Mouse (Mus musculus): Measurements from ENCODE around the gene Eno3.
A peak's percentile ranks its signal among the peaks of the same experiment; 100 is the strongest.

The Eno3 gene

GRCm38 (mm10) chr11:70681170-70681569, 24.2 kb downstream of the Eno3 start:
- DNase-seq (ENCODE audit: extremely low spot score) = no peak

GRCm38 (mm10) chr11:70681897-70682581, 25.0 kb downstream of the Eno3 start:
- DNase-seq (ENCODE audit: extremely low spot score) = peak; percentile 78

GRCm38 (mm10) chr11:70683640-70684039, 26.6 kb downstream of the Eno3 start:
- no peak for DNase-seq (ENCODE audit: extremely low spot score)

DNA sequence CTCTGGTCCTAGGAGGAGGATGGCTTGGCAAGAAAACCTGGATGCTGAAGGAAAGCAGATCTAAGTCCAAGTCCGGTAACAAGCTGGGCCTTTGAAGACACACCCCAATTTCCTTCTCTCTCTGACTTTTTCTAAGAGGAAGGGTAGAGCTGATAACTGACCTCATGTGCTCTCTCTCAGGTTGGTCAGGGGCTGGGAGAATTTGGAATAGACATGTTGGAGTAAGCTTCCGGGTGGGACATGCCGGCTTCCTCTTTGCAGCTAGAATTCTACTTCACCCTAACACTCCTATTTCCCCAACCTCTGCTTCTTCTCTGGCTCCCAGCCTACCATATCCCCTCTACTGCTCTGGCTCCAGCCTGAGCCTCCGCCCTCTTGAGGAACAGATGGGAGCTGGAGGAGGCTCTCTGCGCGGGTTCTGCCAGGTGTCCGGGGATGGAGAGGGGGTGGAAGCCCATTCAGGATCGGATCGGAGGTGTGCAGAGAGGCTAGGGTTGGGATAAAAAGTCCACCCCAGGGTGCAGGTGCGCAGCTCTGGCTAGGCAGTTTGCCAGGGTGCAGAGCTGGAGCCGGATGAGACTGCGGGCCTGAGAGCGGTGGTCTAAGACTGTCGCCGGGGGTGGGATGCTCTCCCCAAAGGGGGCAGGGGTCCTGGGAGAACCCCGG, 30.0 kb downstream of the Eno3 start:
- DNase-seq (ENCODE audit: extremely low spot score) = no peak

DNA sequence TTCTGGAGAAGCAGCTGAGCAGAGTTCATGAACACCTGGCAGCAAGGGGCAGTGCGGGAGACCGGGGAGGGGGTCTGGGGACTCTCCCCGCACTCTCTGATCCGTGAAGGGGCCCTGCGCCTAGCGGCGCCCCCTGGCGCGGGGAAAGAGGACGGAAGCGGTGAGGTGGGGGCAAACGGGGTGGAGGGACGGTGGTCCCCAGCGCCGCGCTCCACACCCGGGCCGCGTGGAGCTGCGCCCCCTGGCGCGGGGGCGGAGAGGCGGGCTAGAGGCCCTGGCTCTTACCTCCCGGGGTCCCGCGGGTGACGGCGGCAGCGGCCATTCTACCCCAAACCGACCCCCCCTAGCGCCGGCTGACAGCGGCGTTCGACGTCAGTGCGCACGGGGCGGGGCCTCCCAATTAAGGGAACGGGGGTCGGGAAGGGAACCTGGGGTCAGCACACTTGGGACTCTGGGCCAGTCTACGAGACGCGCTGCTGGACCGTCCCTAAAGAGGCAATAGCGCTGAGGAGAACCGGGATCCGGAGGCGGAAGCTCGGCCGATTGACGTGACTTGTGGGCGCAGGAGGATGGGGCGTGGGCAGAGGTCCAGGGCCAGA, 30.7 kb downstream of the Eno3 start, which contains the start of gene Camta2:
TSS of gene Camta2 (minus strand) at position 505 of the 599 bp plus-strand sequence.
- peak; percentile 94 for DNase-seq (ENCODE audit: extremely low spot score)

- DNase-seq (ENCODE audit: extremely low spot score) = no peak
Observed at GRCm38 (mm10) chr11:70688372-70688771, 31.4 kb downstream of the Eno3 start.

DNA sequence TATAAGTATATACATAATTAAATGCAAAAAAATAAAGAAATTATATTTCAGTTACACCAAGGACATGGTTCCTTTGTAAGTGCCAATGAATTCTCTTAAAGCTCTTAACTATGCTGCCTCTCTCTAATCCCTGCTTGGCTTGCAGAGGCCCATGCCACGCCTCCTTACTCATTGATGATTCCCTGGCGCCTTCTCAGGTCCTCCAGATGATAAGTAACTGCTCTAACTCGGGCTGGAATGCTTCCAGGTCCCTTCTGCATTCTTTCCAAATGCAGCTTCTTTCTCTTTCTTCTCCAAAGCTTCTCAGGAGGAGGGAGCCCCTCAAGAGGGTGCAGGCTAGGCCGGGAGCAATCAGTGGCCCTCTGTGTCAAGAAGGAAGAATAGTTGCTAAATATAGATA, 32.6 kb downstream of the Eno3 start:
- DNase-seq (ENCODE audit: extremely low spot score) = no peak

GRCm38 (mm10) chr11:70693504-70693903, 36.5 kb downstream of the Eno3 start:
- DNase-seq (ENCODE audit: extremely low spot score) = no peak

DNA sequence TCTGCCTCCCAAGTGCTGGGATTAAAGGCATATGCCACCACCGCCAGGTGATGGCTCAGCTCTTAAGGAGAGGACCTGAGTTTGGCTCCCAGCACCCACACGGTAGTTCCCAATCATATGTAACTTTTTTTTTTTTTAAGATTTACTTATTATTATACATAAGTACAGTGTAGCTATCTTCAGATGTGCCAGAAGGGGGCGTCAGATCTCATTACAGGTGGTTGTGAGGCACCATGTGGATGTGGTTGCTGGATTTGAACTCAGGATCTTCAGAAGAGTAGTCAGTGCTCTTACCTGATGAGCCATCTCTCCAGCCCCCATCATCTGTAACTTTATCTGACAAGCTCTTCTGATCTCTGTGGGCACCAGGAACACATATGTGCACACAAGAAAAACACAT, 40.4 kb downstream of the Eno3 start:
- DNase-seq (ENCODE audit: extremely low spot score) = no peak

DNA sequence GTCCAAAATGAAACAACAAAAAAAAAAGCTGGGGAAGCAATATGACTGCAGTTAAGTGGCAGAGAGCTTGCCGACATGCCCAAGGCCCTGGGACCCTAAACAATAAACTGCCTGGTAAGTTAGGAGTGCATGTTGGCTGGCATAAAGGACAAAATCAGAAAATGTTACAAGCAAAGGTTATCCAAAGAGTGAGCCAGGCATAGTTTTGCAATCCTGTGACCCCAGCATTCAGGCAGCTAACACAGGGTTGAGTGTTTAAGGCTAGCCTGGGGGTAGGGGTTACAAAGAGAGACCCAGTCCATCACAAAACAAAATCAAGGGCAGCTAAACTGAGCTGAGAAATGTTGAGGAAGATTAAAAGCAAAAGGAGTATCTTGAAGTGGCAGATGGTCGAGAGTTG, 42.0 kb downstream of the Eno3 start:
- no peak for DNase-seq (ENCODE audit: extremely low spot score)

- DNase-seq (ENCODE audit: extremely low spot score) = peak; percentile 95
Observed at GRCm38 (mm10) chr11:70699722-70700556, 42.9 kb downstream of the Eno3 start, which contains the start of the genes Inca1 and Kif1c. TSS of gene Inca1 (minus strand) at chr11:70700155. TSS of gene Kif1c (plus strand) at chr11:70700548.

- DNase-seq (ENCODE audit: extremely low spot score) = peak; percentile 74
Observed at GRCm38 (mm10) chr11:70700613-70701012, 43.6 kb downstream of the Eno3 start.

DNA sequence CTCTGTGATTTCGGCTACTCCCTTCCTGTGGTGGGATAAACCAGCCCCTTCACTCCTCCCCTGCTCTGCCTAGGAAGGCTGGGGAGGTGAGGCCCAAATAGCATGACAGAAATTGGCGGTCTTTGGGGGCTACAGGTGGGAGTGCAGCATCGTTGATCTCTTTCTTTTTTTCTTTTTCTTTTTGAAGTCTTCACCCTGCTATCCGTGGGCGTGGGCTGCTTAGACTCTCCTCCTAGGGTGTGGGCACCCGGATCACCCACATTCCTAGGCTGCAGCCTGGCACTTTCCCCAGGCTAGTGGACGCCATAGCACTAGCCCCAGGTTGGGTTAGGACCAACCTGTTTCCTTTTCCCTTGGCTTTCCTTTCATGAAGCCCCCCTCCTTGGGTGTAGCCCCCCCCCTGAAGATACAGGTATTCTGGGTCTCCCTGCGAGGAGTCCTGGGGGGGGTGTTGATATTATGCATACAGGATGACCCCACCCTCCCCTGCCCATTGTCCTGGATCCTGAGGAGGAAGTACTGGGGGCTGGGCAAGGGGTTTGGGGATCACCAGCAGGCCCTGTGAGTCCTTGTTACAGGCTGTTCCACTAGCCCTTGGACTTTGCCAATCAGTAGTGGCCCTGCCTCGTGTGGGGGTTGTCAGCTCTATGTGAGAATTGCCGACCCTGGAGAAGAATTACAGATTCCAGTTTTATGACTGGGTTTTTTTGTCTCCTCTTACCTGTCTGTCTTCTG, 44.4 kb downstream of the Eno3 start:
- DNase-seq (ENCODE audit: extremely low spot score) = no peak

- no peak for DNase-seq (ENCODE audit: extremely low spot score)
Observed at GRCm38 (mm10) chr11:70701984-70702733, 45.2 kb downstream of the Eno3 start.

DNA sequence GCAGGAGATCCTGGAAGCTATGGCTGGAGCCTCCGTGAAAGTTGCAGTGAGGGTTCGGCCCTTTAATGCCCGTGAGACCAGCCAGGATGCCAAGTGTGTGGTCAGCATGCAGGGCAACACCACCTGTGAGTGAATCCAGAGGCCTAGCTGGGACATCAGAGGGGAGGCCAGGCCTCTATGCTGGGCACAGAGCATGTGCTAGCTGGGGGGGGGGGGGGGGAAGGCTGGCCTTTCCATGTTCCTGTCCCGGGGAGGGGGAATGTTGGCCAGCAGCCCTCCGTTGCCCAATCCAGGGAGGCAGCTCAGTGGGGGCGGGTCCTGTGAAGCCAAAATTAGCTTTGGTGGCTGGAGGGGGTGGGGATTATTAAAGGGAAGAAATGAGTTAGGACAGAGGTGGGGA, 45.8 kb downstream of the Eno3 start:
- no peak for DNase-seq (ENCODE audit: extremely low spot score)

DNA sequence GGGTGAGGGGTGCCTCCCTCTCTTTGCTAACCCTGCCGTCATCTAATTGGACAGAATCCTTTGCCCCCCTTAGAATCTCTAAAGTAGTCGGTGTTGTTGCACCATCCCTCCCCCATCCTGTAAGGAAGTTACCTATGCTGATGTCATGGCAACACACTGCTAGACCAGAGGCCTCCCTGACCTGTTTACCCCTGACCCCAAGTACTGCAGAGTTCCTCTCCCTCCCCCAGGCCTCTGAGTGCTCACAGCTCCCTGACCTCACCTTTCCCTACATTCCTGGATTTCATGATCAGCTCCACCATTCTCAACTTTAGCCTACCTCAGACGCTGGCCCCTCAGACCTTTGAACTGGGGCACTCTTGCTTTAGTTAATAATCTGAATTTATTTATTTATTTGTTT, 49.1 kb downstream of the Eno3 start:
- DNase-seq (ENCODE audit: extremely low spot score) = no peak

- no peak for DNase-seq (ENCODE audit: extremely low spot score)
Observed at GRCm38 (mm10) chr11:70711026-70711425, 54.0 kb downstream of the Eno3 start.

Measured in embryo, embryonic 9.5 days (tissue).